Mouse (Mus musculus) embryonic fibroblast, embryonic 13.5 days (primary cell): ENCODE data around the gene Il10.

Experiments
- CTCF ChIP-seq: IDR thresholded peaks from 2 replicates; pipeline ENCODE4 v1.5.1; 2011; ENCODE audit warnings: mild to moderate bottlenecking, control low read depth, low read length, moderate library complexity, borderline replicate concordance; ENCODE audit not compliant: insufficient read depth
- POLR2A ChIP-seq: IDR thresholded peaks from 2 replicates; pipeline ENCODE4 v1.6.1; 2011; ENCODE audit warnings: low read depth, mild to moderate bottlenecking, control low read depth, low read length, moderate library complexity

GRCm38 (mm10) chr1:130995515-130995914 is 24.1 kb upstream of the Il10 start:
- no peak for TF ChIP-seq CTCF
- TF ChIP-seq POLR2A: no peak
